Mouse (Mus musculus): ENCODE results near the gene Tmed9.
"Not testable (repeated sequence)": the region's sequence is repeated elsewhere in the genome, so short reads cannot be mapped to it uniquely, and the experiment has no call there.

Gene Tmed9

DNA sequence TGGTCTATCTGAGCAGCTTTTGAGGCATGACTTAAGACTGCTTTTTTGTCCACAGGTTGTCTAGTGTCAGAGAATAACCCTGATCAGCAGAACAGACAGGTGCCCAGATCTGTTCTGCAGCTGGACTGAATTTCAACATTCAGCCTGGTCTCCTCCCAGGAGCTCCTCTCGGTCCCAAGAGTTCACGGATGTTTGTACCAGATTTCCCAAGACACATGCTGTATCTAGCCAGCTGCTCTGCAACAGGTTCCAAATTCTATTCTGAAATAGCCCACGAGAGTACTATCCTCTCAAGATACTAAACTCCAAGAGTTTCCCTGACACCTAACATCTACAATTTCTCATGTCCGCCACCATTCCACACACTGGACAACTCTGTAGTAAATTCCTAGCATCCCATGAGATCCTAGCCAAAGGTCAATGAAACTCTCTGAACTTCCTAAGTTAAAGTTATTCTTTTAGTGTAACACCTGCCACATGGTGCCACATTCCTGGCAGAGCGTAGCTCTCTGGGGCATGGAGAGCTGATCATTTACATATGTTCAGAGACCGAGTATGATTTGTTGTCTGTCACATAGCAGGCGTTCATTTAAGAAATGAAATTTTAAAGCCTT, 10.2 kb upstream of the Tmed9 start:
- in situ Hi-C loops (cut with MboI; ENCODE audit: low sequenced_read_pairs) = no loop called here

DNA sequence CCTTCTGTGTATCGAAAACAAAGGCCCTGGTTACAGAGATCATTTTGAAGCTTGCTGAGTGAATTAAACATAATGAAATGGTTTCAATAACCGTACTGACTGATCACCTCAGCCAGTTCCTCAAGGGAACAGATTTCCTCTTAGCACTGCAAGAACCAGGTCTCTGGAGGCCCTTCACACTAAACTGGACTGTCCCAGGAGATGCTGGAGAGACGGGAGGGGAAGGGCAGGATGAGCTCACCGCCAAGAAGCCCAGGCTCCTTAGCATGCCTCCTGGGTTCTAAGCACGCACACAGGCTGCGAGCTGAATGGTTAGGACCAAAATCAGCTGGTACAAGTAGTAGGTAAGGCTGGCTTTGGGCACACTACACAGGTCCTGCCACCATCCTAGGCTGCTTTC, 6.5 kb upstream of the Tmed9 start:
- in situ Hi-C loops (cut with MboI; ENCODE audit: low sequenced_read_pairs) = no loop called here

DNA sequence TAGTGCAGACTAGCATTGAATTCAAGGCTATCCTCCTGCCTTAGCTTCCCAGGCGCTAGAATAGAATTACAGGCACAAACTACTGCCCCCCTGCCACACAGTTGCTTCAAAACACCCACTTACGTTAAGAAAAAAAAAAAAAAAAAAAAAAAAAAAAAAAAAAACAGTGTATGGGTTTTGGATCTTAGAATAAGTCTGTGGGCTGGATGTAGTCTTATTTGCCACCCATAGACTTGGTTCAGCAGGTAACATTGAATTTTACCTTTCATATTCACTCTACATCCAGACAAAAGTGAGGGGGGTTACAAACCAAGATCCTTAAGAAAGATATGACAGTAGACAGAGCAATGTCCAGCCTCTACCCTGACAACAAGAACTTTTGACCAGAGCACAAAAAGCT, 5.6 kb upstream of the Tmed9 start:
- in situ Hi-C loops (cut with MboI; ENCODE audit: low sequenced_read_pairs) = no loop called here

- in situ Hi-C loops (cut with MboI; ENCODE audit: low sequenced_read_pairs) = not testable (repeated sequence)
These were observed 5.0 kb upstream of the Tmed9 start for GRCm38 (mm10) chr13:55568524-55568923.

- in situ Hi-C loops (cut with MboI; ENCODE audit: low sequenced_read_pairs) = no loop called here
These were observed 3.7 kb upstream of the Tmed9 start for GRCm38 (mm10) chr13:55569726-55570285.

DNA sequence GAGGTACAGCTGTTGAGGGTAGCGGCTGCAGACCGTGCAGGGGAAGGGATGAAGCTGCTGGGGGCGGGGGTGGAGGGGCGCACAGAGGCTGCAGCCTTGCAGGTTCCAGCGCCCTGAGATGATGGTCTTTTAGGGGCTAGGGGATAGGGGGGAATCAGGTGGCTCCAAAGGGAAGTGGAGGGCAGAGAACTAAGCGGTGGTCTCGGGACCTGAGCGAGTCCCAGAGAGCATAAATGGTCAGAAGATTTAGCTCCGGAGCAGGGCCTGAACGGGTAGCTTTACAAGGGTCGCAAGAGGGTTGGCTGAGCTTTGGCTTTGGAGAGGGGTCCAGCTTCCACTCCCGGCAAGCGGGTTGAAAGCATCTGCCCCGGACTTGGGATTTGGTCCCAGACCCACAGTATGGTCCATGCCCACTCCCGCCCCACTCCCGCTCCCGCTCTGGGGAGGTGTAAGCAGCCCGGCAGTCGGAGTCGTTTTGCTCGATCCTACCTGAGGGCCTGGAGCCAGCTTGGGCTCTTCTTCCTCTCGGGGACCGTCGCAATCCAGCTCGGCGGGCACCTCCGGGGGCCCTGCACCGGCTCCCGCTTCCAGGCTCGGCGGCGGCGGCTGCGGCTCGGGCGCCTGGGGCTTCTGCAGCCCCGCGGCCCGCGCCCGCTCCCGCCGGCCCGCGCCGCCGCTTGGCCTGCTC, 3.1 kb upstream of the Tmed9 start:
- in situ Hi-C loops (cut with MboI; ENCODE audit: low sequenced_read_pairs) = no loop called here

- in situ Hi-C loops (cut with MboI; ENCODE audit: low sequenced_read_pairs) = no loop called here
These were observed 2.3 kb upstream of the Tmed9 start, which contains the start of gene Fam193b for GRCm38 (mm10) chr13:55571027-55571751. Gene Fam193b (minus strand): TSS chr13:55571120.

- in situ Hi-C loops (cut with MboI; ENCODE audit: low sequenced_read_pairs) = no loop called here
These were observed 1.6 kb upstream of the Tmed9 start for GRCm38 (mm10) chr13:55571977-55572376.

- in situ Hi-C loops (cut with MboI; ENCODE audit: low sequenced_read_pairs) = no loop called here
These were observed 789 bp downstream of the Tmed9 start for GRCm38 (mm10) chr13:55574321-55574720.

GRCm38 (mm10) chr13:55575932-55576331, 2.4 kb downstream of the Tmed9 start:
- in situ Hi-C loops (cut with MboI; ENCODE audit: low sequenced_read_pairs) = no loop called here

- in situ Hi-C loops (cut with MboI; ENCODE audit: low sequenced_read_pairs) = not testable (repeated sequence)
These were observed 3.3 kb downstream of the Tmed9 start for GRCm38 (mm10) chr13:55576872-55577271.

DNA sequence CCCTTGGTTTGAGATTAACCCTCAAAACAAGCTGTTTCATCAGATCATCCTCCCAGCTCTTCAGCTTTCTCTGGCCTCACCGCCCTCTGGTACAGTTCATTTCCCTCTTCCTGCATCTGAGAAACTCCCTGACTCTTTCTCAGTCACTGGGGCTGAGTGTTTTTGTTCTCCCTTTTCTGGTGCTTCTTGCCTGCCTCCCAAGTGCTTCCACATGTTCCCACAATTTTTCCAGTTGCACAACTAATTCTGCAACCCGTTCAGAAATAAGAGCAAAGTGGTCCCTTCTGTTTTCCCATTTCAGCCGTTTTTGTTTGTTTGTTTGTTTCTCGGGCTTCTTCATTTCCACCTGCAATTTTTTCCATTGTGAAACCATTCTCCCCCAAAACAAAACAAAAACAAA, 4.6 kb downstream of the Tmed9 start:
- in situ Hi-C loops (cut with MboI; ENCODE audit: low sequenced_read_pairs) = no loop called here

DNA sequence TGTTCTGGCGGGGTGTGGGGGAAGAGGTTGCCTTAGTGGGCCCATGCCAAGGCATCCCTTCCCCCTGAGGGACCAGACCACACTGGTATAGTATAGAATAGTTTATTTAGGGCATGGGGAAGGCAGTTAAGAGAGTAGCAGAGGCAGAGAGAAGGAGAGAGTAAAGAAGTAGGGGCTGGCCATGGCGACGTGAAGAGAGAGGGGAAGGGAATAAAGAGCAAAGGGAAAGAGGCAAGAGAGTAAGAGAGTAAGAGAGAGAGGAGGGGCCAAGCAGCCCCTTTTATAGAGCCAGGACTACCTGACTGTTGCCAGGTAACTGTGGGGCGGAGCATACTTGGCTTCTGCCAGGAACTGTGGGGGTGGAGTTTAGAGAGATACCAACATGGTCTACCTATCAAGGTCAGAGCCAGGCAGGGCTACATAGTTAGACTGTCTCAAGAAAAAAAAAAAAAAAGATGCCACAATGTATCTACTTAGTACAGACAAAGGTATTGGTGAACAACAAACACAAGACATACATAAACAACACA, 18.5 kb downstream of the Tmed9 start:
- in situ Hi-C loops (cut with MboI; ENCODE audit: low sequenced_read_pairs) = no loop called here

DNA sequence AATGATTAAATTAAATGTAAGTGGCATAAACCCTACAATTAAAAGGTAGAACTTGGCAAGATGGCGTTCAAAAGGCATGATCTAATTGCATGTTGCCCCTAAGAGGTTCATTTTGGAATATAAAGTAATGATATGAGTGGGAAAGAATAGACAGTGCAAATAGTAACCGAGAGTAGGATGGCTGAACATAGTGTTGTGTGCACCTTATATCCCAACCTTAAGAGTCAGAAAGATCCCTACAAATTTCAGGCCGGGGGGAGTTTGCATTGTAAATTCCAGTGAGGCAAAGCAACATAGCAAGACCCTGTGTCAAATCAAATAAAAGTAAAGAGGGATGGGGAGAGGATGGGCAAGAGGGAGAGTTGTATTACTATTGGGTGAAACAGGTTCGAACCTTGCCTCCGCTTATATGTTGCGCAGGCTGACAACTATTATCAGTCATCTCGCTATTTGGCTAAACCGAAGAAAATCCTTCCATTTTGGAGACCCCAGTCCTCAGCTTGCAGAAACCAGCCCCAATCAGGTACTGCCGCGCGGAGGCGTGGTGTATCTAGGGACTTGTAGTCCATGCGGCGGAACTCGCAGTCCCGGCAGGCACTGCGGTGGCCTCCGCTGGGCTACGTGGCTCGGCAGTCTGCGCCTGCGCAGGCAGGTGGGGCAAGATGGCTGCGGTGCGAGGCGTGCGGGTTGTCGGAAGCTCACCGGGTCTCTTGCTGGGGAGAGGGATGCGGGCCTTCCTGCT, 19.2 kb downstream of the Tmed9 start:
- in situ Hi-C loops (cut with MboI; ENCODE audit: low sequenced_read_pairs) = no loop called here

DNA sequence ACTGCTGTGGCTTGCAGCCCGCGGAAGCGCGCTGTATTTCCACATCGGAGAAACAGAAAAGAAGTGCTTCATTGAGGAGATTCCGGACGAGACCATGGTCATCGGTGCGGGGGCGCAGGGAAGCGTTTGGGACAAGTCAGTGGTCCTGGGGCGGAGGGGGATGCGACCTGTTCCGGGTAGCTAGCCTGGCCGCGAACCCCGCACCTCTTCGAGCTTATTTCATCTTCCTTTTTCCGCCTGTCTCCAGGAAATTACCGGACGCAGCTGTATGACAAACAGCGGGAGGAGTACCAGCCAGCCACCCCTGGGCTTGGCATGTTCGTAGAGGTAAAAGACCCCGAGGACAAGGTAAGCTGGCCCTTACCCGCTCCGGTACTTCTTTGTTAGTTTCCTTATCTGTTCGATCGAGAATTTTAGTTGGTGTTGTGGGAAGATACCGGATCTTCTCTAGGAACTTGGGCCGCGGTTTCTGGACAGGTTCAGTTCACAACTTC, 19.8 kb downstream of the Tmed9 start:
- in situ Hi-C loops (cut with MboI; ENCODE audit: low sequenced_read_pairs) = no loop called here

DNA sequence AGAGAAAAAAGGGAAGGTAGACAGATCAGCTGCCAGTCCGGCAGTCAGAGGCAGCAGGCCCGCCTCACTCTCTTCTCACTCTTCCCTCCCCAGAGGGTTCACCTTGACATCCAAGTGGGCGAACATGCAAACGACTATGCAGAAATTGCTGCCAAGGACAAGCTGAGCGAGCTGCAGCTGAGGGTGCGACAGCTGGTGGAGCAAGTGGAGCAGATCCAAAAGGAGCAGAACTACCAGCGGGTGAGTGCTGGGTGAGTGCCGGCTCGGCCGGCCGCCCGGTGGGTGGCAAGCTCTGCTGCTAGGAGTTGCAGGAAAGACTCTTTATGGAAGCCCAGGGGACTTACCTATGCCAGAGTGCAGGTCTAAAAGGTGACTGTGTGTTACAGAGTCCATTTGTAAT, 21.8 kb downstream of the Tmed9 start:
- in situ Hi-C loops (cut with MboI; ENCODE audit: low sequenced_read_pairs) = no loop called here

GRCm38 (mm10) chr13:55596802-55597201, 23.3 kb downstream of the Tmed9 start:
- in situ Hi-C loops (cut with MboI; ENCODE audit: low sequenced_read_pairs) = no loop called here

DNA sequence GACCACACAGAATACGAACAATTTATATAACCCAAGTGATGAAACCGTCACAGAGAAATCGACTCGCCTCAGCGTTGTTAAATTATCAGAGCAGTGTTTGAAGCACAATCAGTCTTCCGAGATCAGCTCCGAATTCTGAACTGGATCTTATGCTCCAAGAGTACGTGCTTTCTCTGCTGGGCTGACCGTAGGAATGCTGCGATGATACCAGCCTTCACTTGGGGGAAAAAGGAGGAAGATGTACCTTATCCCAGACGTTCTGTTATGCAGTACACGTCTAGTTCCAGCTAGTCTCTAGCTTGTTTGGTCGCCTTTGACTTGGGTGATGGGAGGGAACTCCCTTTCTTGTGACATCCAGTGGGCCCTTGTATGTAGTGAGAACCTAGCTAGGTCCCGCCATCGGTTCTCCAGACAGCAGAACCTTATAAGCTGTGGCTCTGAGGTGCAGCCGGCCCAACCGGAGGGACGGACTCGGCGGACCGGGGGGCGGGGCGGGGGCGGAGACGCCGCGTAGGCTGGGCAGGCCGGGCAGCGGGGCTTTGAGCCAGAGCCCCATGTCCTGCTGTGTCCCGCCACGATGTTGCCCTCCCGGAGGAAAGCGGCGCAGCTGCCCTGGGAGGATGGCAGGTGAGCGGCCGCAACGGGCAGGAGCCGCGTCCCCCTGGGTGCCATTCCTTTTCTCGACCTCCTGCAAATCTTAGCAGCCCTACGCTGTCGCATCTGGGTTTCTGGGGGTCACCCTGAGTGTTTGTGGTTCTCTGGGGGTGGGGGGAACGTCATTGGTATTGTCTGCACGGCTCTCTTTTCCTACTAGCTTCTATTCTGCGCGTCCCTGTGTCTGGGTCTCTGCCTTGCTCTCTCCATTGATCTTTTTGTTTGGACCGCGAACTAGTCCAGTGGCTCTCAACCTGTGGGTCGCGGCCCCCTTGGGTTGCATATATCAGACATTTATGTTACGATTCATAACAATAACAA, 26.3 kb downstream of the Tmed9 start, which contains the start of gene B4galt7:
Gene B4galt7 (plus strand): TSS at position 331 of the 975 bp plus-strand sequence.
- in situ Hi-C loops (cut with MboI; ENCODE audit: low sequenced_read_pairs) = no loop called here

- in situ Hi-C loops (cut with MboI; ENCODE audit: low sequenced_read_pairs) = no loop called here
These were observed 27.1 kb downstream of the Tmed9 start for GRCm38 (mm10) chr13:55600657-55601056.
